Mouse (Mus musculus) E14TG2a.4 (cell line): Measurements from ENCODE around the gene Apoc4.

ENCODE experiments used
- CTCF ChIP-seq: conservative IDR thresholded peaks from 2 replicates; pipeline ENCODE4 v1.5.1; 2014; ENCODE audit warnings: low read length
- NANOG ChIP-seq: IDR thresholded peaks from 2 replicates; pipeline ENCODE4 v1.6.1; 2014; ENCODE audit warnings: borderline replicate concordance, low read length, mixed read lengths
- POU5F1 ChIP-seq: IDR thresholded peaks from 2 replicates; pipeline ENCODE4 v1.6.1; 2014; ENCODE audit warnings: low read length, borderline replicate concordance

GRCm38 (mm10) chr7:19632720-19633119, 48.6 kb downstream of the Apoc4 start:
- TF ChIP-seq CTCF: no peak
- TF ChIP-seq NANOG: no peak
- no peak for TF ChIP-seq POU5F1
